Mouse (Mus musculus) kidney, adult 2 months (tissue): ENCODE measurements around the gene Slit3. TPM values are rescaled to one million over a fixed set of nuclear protein-coding genes. Genes with fewer than 3 reads are reported as not detected.

Experiments
- DNase-seq: peaks from one replicate; pipeline ENCODE4 v3.0.0; 2021
- H3K27ac ChIP-seq: fragments of 200-500 bp; 2 replicates; pipeline ENCODE4 v1.5.1; 2012; ENCODE audit warnings: low read depth, low read length, control low read depth, inconsistent platforms; ENCODE audit not compliant: insufficient read depth
- H3K27me3 ChIP-seq: fragments of 200-500 bp; replicated peaks from 2 replicates; pipeline ENCODE4 v1.6.1; 2012; ENCODE audit warnings: mild to moderate bottlenecking, moderate library complexity, low read length, inconsistent platforms; ENCODE audit not compliant: control insufficient read depth, insufficient read depth
- H3K36me3 ChIP-seq: fragments of 200-500 bp; 2 replicates; pipeline ENCODE4 v1.6.1; 2012; ENCODE audit warnings: mild to moderate bottlenecking, moderate library complexity, low read length, inconsistent platforms; ENCODE audit not compliant: control insufficient read depth, insufficient read depth
- H3K4me1 ChIP-seq: fragments of 200-500 bp; 2 replicates; pipeline ENCODE4 v1.6.1; 2011; ENCODE audit warnings: low read length; ENCODE audit not compliant: control insufficient read depth, insufficient read depth
- H3K4me3 ChIP-seq: fragments of 200-500 bp; 2 replicates; pipeline ENCODE4 v1.5.1; 2011; ENCODE audit warnings: mild to moderate bottlenecking, low read depth, low read length, control low read depth; ENCODE audit not compliant: insufficient read depth
- CTCF ChIP-seq: fragments of 200-500 bp; conservative IDR thresholded peaks from 2 replicates; pipeline ENCODE4 v1.5.1; 2011; ENCODE audit warnings: low read depth, mild to moderate bottlenecking, control low read depth, low read length, moderate library complexity, mixed read lengths; ENCODE audit not compliant: insufficient read depth, insufficient read length
- POLR2A ChIP-seq: fragments of 200-500 bp; IDR thresholded peaks from one replicate; pipeline ENCODE4 v1.6.1; 2011; ENCODE audit warnings: low read depth, low read length, control low read depth
- WGBS: fragments of 180-500 bp; shearing (Covaris S2); methylation state at CpG from one replicate; pipeline ENCODE4 v1.1.7; 2018; 5-methylcytosine and 5-hydroxymethylcytosine counted together
- polyA plus RNA-seq: library from polyadenylated mRNA; depleted of rRNA; stranded (reverse); fragments of >200 nt; gene quantifications from 2 replicates; pipeline ENCODE4 v1.2.3, GENCODE M21; 2012

Slit3 gene
- polyA plus RNA-seq, 1 experiment, result 8.4 TPM

- no peaks in the 10 kb centered on the region for H3K36me3 ChIP-seq
- 86% methylated on average over 4 of the region's 4 CpGs for WGBS
- H3K4me1 ChIP-seq, result no peaks in the 10 kb centered on the region
- no peak for TF ChIP-seq CTCF
- TF ChIP-seq POLR2A, result no peak
- no peaks in the 10 kb centered on the region for H3K27me3 ChIP-seq
- DNase-seq, result no peak
- no peak overlapping the region for H3K27ac ChIP-seq
- no peak overlapping the region for H3K4me3 ChIP-seq
These were observed 39.7 kb downstream of the Slit3 start for GRCm38 (mm10) chr11:35160682-35161211.

- Histone ChIP-seq H3K27ac (no peak overlapping the region), H3K4me3 (no peak overlapping the region), H3K36me3 (no peaks in the 10 kb centered on the region), H3K27me3 (no peaks in the 10 kb centered on the region), H3K4me1 (no peaks in the 10 kb centered on the region)
- no peak for DNase-seq
- no peak for TF ChIP-seq CTCF
- TF ChIP-seq POLR2A, result no peak
- WGBS, result 95% methylated on average over 3 of the region's 3 CpGs
These were observed 42.4 kb downstream of the Slit3 start for GRCm38 (mm10) chr11:35163396-35163795.

GRCm38 (mm10) chr11:35167176-35167575 lies 46.2 kb downstream of the Slit3 start:
- Histone ChIP-seq H3K36me3 (no peaks in the 10 kb centered on the region), H3K4me1 (no peaks in the 10 kb centered on the region), H3K27me3 (no peaks in the 10 kb centered on the region), H3K27ac (no peak overlapping the region), H3K4me3 (no peak overlapping the region)
- no peak for TF ChIP-seq CTCF
- TF ChIP-seq POLR2A, result no peak
- WGBS, result 84% methylated on average over 8 of the region's 8 CpGs
- DNase-seq, result no peak

- no peak overlapping the region for H3K27ac ChIP-seq
- H3K4me3 ChIP-seq, result no peak overlapping the region
- H3K27me3 ChIP-seq, result no peaks in the 10 kb centered on the region
- WGBS, result 83% methylated on average over 6 of the region's 6 CpGs
- H3K4me1 ChIP-seq, result no peaks in the 10 kb centered on the region
- H3K36me3 ChIP-seq, result no peaks in the 10 kb centered on the region
- DNase-seq, result no peak
- no peak for TF ChIP-seq CTCF
- TF ChIP-seq POLR2A, result no peak
These were observed 50.5 kb downstream of the Slit3 start for GRCm38 (mm10) chr11:35171505-35171904.

- Histone ChIP-seq H3K4me3 (no peak overlapping the region), H3K27ac (no peak overlapping the region), H3K36me3 (no peaks in the 10 kb centered on the region), H3K27me3 (no peaks in the 10 kb centered on the region), H3K4me1 (0 out of 2 replicates have a peak, but pooled peaks cover 4% of the 10 kb centered on the region)
- TF ChIP-seq CTCF, result no peak
- TF ChIP-seq POLR2A, result no peak
- DNase-seq, result no peak
- 91% methylated on average over 7 of the region's 7 CpGs for WGBS
These were observed 56.5 kb downstream of the Slit3 start for GRCm38 (mm10) chr11:35177564-35177963.

- DNase-seq, result no peak
- Histone ChIP-seq H3K27me3 (no peaks in the 10 kb centered on the region), H3K4me1 (0 out of 2 replicates have a peak, but pooled peaks cover 4% of the 10 kb centered on the region), H3K36me3 (no peaks in the 10 kb centered on the region), H3K27ac (no peak overlapping the region), H3K4me3 (no peak overlapping the region)
- TF ChIP-seq POLR2A, result no peak
- WGBS, result 24% methylated on average over 24 of the region's 24 CpGs
These were observed 57.3 kb downstream of the Slit3 start for GRCm38 (mm10) chr11:35178144-35178817.

GRCm38 (mm10) chr11:35179305-35179704 lies 58.3 kb downstream of the Slit3 start:
- Histone ChIP-seq H3K36me3 (no peaks in the 10 kb centered on the region), H3K27me3 (no peaks in the 10 kb centered on the region), H3K4me3 (no peak overlapping the region), H3K4me1 (0 out of 2 replicates have a peak, but pooled peaks cover 4% of the 10 kb centered on the region), H3K27ac (no peak overlapping the region)
- no peak for TF ChIP-seq POLR2A
- TF ChIP-seq CTCF, result no peak
- no peak for DNase-seq
- 75% methylated on average over 8 of the region's 8 CpGs for WGBS
